Mouse (Mus musculus) cerebellum, adult 2 months (tissue): ENCODE data around the gene Dapk1.

Source experiments
- CTCF ChIP-seq: fragments of 200-500 bp; IDR thresholded peaks from 2 replicates; pipeline ENCODE4 v1.5.1; 2011; ENCODE audit warnings: low read depth, mild to moderate bottlenecking, control low read depth, low read length, moderate library complexity, borderline replicate concordance; ENCODE audit not compliant: insufficient read depth
- POLR2A ChIP-seq: fragments of 200-500 bp; IDR thresholded peaks from 2 replicates; pipeline ENCODE4 v1.6.1; 2011; ENCODE audit warnings: low read length, control low read depth, borderline replicate concordance; ENCODE audit not compliant: insufficient read depth

GRCm38 (mm10) chr13:60707541-60708468 lies 106.1 kb downstream of the Dapk1 start:
- TF ChIP-seq POLR2A (no peak), CTCF (no peak)
